Mouse (Mus musculus) CD8-positive naive resting alpha-beta T cell, adult 2 months (primary cell): Measurements from ENCODE around the gene Tubb1.
A peak's percentile ranks its signal among the peaks of the same experiment; 100 is the strongest.

Experiments
- DNase-seq, 2 experiments: peaks; one replicate each; pipeline ENCODE4 v3.0.0; 2022; ENCODE audit warnings: low read depth in 2 of 2, low spot score in 2 of 2

Gene Tubb1

GRCm38 (mm10) chr2:174442460-174442859 is 8.0 kb upstream of the Tubb1 start:
- DNase-seq: no peak

GRCm38 (mm10) chr2:174443046-174443445 is 7.4 kb upstream of the Tubb1 start:
- no peak for DNase-seq

GRCm38 (mm10) chr2:174444359-174444758 is 6.1 kb upstream of the Tubb1 start:
- DNase-seq: no peak

GRCm38 (mm10) chr2:174445018-174445417 is 5.5 kb upstream of the Tubb1 start:
- DNase-seq: no peak

- DNase-seq: no peak
Measured at GRCm38 (mm10) chr2:174446492-174446891, 4.0 kb upstream of the Tubb1 start.

GRCm38 (mm10) chr2:174446905-174447304 is 3.6 kb upstream of the Tubb1 start:
- DNase-seq: no peak

- DNase-seq: no peak
Measured at GRCm38 (mm10) chr2:174448405-174448804, 2.1 kb upstream of the Tubb1 start.

GRCm38 (mm10) chr2:174453681-174454080 is 3.2 kb downstream of the Tubb1 start:
- no peak for DNase-seq

- no peak for DNase-seq
Measured at GRCm38 (mm10) chr2:174459365-174459764, 8.9 kb downstream of the Tubb1 start.

- DNase-seq: peak in 1 of 2 experiments; percentile 16
Measured at GRCm38 (mm10) chr2:174463370-174463769, 12.9 kb downstream of the Tubb1 start.

- DNase-seq: peak; percentile 68 to 70
Measured at GRCm38 (mm10) chr2:174463789-174464523, 13.5 kb downstream of the Tubb1 start, which contains the start of gene Atp5e. Gene Atp5e (minus strand): TSS chr2:174464105.

- DNase-seq: no peak
Measured at GRCm38 (mm10) chr2:174470333-174470732, 19.8 kb downstream of the Tubb1 start.

GRCm38 (mm10) chr2:174470786-174471405 is 20.4 kb downstream of the Tubb1 start:
- DNase-seq: no peak

GRCm38 (mm10) chr2:174472407-174472806 is 21.9 kb downstream of the Tubb1 start:
- DNase-seq: no peak

- DNase-seq: peak; percentile 98 to 99
Measured at GRCm38 (mm10) chr2:174472818-174473549, 22.5 kb downstream of the Tubb1 start, which contains the start of gene Prelid3b. Gene Prelid3b (minus strand): TSS chr2:174473081.

GRCm38 (mm10) chr2:174473550-174473927 is 23.0 kb downstream of the Tubb1 start:
- DNase-seq: no peak

- no peak for DNase-seq
Measured at GRCm38 (mm10) chr2:174477543-174478319, 27.2 kb downstream of the Tubb1 start.

- DNase-seq: no peak
Measured at GRCm38 (mm10) chr2:174478746-174479145, 28.3 kb downstream of the Tubb1 start.

GRCm38 (mm10) chr2:174487005-174487404 is 36.5 kb downstream of the Tubb1 start:
- DNase-seq: no peak

GRCm38 (mm10) chr2:174492858-174493257 is 42.4 kb downstream of the Tubb1 start:
- DNase-seq: peak; percentile 41 to 52
